Mouse (Mus musculus) left cerebral cortex, postnatal 36 days (tissue): ENCODE measurements around the gene Pdzrn4. TPM values are rescaled to one million over a fixed set of nuclear protein-coding genes. Genes with fewer than 3 reads are reported as not detected.

Experiments
- DNase-seq, 2 experiments: peaks; one replicate each; pipeline ENCODE4 v3.0.0; 2021 to 2022; ENCODE audit warnings: low spot score in 2 of 2, mixed read lengths in 1 of 2
- intact Hi-C: fragments of 180-260 bp; cut with DNase I; formaldehyde crosslinking; loops from one replicate; pipeline ENCODE4 v1.15.1; 2025
- total RNA-seq, 2 experiments: library from RNA; stranded (reverse); gene quantifications; 2 replicates each; pipeline ENCODE4 v1.2.3; 2021

The Pdzrn4 gene
- total RNA-seq, 2 experiments from 2014 or later = 10.2 to 14.4 TPM

DNA sequence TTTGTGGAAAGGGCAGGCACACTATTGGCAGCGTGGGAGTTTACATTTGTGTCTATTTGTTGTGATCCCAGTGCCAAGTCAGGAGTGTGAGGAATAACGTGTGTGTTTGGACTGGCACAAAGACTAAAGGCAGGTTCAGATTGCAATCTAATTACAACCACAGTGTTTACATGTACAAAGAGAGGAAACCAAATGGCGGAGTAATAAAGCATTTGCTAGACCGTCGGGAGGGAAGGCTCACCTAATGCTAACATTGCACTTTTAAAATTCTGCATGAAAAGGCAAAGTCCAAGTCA is 174.5 kb downstream of the Pdzrn4 start:
- intact Hi-C loops = no loop called here
- no peak for DNase-seq

DNA sequence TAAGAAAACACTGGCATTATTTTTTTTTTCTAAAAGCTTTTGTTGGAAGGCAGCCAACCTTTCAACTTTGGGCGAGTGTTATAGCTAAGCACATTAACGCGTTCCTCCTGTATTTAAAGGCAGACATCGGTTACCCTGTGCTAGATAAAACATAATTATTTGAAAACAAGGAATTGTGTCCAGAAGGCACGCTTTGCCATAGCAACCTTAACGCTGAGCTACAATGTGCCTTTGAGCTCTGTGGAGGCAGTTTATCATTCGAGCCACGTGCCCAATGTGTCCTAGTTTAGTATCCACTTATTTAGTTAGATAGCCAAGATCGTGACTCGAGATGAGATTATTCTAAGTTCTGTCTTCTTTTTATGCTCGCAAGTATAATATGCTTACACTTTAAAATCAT is 180.8 kb downstream of the Pdzrn4 start:
- intact Hi-C loops = no loop called here

DNA sequence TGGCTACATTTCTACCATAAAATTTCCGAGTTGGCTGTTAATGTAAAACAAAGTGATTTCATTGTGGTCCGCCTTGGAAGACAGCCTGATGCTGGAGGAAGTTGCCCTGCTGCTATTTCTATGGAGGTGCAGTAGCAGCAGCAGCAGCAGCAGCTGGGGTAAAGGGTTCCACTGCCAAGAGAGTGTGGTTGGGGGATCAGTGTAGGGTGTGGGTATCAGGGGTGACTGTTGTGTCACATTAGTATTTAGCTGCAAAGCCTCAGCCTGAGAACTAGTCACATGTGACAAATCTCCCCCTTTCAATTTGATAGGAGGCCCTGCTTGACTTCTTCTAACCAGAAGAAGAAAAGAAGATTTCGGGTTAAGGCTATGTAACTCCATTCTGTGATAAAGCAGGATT is 183.5 kb downstream of the Pdzrn4 start:
- intact Hi-C loops = no loop called here
- DNase-seq = no peak

More for the DNA sequence above, 180.8 kb downstream of the Pdzrn4 start:
- peak in 1 of 2 experiments; percentile 22 for DNase-seq

DNA sequence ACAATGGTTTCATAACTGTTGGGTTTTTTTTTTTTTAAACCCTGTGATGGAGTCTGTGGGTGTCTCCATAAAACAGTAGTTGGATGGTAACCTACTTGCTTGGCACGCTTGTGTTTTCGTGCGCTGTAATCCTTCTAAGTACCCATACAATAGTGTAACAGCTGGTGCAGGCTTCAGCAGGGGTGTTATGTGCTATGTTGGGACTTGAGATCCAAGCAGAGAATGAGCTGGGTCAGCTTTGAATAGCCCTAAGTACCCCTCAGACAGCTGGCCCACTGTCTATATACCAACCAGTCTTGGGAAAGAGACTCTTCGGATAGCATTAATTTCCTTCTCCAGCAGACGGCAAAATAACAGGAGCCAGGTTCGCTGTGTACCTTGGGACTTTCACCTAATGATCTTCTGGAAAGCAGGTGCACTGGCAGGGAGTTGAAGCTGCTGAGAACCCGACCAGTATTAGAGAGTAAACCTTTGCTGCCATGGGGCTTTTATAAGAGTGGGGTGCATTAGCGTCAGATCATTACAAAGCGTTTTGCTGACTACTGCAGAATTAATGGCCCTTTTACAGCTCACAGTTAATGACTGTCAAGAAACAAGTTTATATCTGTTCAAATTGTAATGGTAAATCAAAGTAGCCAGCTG is 184.2 kb downstream of the Pdzrn4 start:
- peak; percentile 23 to 46 for DNase-seq
- intact Hi-C loops = no loop called here

DNA sequence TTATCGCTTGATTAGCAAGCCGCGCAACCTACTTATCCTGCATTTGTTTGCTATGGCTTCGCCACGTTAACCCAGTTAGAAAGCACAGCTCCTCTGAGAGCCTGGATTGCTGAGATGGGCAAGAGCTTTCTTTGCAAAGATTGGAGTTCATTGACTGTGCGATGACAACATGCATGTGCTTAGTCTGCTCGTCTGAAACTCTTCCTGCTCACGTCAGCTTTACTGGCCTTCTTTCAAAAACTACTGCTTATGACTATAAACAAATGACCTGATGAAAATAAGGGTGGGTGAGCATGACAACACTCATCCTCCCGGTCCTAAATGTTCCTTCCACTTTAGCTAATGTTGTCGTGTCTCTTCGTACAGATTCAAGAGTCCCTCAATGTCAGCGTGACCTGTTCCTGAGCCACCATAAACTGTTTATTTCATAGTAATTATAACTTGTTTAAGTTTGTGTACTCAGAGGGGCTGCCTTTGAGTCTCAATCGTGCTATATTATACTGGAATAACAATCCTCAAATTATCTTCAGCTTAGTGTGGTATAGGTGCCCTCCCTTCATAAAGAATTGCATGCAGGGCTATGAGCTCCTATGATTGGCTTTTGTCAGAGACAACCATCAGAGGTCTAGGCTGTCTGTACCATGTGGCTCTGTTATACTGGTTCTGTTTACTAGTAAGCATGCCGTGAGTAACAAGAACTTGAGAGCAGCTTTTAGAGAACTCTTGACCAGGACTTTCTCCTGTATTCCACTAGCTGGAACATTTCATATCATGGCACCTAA is 187.9 kb downstream of the Pdzrn4 start:
- no peak for DNase-seq
- intact Hi-C loops = no loop called here

DNA sequence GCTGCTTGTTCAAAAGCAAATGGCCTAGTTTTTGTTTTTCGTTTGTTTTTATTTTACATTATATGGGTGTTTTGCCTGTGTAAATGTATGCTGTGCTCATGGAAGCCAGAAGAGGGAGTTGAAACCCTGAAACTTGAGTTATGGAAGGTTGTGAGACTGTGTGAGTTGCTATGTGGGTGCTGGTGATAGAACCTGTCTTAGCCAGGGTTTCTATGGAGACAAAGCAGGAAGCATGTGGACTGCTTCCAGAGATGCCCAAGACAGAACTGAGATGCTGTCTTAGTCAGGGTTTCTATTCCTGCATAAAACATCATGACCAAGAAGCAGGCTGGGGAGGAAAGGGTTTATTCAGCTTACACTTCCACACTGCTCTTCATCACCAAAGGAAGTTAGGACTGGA is 190.8 kb downstream of the Pdzrn4 start:
- DNase-seq = no peak
- intact Hi-C loops = no loop called here

DNA sequence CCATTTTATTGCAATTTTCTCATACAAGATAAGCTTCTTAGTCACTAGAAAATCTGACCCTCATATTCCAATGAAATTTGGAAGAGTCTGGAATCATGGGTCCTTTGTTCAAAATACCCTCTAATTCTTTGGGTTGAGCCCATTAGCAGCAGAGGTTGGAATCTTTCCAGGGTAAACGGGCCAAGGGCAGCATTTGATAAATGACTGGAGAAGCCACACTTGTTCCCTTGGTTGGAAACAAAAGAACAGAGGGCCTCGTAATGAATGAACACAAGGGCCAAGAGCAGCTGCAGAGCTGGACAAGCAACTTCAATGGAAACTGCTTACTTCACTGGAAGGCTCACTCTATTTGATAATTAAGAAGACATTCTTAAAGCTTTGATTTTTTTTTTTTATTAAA is 198.0 kb downstream of the Pdzrn4 start:
- no peak for DNase-seq
- intact Hi-C loops = loop anchor here (5.0 to 10.0 kb wide), 2 partner anchors 150 to 623 kb away; no protein-coding TSS in a partner anchor

DNA sequence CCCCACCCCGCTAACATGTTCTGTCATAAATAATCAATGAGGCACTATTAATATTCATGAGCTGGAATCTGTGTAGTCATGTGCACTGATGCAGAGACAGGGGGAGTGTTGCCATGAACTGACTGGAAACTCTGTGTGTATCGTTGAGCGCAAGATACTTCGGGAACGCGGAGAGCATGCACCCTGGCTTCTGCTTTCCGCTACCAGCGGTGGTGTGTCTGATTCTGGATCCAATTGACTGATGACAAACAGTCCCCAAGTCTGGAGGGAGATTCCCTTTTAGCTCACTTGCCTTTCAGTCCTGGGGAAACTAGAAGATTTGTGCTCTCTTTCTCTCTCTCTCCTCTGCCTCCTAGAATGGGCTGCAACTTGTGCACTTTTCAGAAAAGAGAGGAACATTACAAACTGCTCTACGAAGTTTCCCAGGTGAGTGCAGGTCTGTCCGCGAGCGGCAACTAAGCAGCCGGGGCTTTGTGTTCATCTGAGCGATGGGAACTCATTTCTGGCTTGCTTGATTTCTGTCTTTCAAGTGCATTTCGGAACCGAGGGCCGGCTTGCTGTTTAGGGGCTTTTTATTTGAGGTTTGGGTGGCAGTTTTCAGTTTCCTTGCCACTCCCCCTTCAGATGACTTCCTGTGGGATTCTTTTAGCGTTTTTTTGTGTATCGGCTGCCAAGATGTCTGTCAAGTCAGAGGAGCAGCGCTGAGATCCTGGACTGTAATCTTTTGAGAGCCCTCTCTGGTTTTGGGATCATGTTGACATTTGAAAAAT is 200.5 kb downstream of the Pdzrn4 start:
- intact Hi-C loops = loop anchor here (5.0 to 10.0 kb wide), 2 partner anchors 152 to 620 kb away; no protein-coding TSS in a partner anchor
- DNase-seq = peak in 1 of 2 experiments; percentile 35

DNA sequence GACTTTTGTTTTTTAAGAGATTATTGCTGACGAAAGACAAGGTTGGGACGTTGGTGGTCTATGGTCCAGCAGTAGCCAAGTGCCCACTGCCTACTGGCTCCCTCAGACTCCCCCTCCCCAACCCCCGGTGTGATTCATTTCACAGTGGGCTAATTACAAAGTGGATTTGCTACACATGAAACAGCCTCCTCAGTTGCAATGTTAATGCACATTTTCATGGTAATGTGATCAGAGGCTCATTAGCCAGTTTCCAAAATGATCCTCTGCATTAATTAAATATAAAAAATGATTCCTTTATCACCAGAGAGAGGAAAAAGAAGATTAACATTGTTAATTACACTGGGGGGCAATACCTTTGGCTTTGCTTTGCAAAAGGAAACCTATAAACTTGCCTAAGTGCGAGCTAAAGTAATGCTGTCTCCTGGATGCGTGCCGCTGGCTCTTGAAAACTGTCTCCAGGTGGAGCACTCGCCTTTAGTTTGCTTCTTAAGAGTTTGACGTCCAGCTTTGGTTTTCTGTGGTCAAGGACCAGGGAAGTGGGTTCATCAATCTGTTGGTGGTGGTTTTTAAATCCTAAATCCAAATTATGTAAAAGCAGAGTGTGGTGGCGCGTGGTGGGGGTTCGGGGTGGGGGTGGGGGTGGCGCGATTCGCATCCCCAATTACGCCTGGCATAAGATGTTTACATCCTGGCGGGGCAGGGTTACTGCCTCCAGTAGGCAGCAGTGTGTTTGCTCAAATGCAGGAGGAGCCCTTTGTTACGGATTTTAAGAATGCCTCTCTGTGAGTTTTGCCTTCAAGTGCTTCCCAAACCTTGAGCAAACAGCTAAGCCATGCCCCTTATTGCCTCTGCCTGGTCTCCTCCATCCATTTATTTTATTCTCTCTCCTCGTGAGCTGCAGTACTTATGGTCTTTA is 202.0 kb downstream of the Pdzrn4 start:
- intact Hi-C loops = loop anchor here (5.0 to 10.0 kb wide), 2 partner anchors 154 to 619 kb away; no protein-coding TSS in a partner anchor
- DNase-seq = no peak

DNA sequence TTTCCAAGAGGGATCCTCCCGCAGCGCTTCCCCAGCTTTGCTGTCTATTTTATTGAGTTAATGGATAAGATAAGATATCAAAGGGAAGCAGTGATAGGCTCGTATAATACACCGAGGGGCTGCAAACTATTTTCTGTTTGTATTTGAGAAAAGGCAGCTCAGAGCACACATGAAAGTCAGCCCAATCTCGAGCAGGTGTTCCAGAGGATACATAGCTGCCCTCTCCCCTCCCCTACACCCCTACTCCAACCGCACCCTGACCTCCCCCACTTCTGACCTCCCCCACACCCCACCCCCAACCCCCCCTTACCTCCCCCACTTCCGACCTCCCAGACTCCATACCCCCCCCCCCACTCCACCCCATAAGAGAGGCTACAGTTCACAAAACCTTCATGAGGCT is 202.7 kb downstream of the Pdzrn4 start:
- DNase-seq = no peak
- intact Hi-C loops = loop anchor here (5.0 to 10.0 kb wide), 2 partner anchors 155 to 618 kb away; no protein-coding TSS in a partner anchor

DNA sequence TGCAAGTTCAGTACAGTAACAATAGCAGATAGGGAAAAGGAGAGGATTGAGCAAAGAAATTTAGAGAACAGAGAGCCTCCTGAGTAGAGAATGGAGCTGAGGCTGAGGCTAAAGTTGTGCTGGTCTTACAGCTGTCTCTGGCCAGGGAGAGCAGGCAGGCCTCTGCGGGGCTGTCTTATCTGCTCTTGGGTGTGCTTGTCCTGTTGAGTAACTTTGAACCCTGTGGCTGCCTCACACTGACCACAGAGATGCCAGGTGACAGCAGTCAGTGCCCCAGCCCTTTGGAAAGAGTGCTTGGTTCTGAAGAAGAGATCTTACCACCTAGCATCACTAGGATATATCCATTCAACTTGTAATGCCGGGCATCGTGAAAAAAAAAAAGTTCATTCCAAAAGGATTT is 214.2 kb downstream of the Pdzrn4 start:
- no peak for DNase-seq
- intact Hi-C loops = no loop called here

DNA sequence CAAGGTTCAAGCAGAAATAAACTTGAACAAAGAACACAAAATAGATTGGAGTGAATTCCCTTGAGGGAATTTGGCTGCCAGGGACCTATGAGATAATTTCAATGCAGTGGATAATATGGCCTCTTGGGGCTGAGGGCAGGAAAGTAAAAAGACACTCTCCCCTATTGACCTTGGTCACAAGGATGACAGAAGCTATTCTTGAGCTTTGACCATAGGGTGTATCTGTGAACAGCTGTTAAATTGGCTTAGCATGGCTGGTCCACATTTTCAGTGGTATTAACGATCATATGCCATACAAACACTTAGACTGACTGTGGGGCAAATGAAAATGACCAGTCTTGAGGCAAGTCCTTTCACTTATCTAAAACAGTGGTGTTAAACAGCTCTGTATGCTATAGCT is 215.7 kb downstream of the Pdzrn4 start:
- DNase-seq = no peak
- intact Hi-C loops = no loop called here

DNA sequence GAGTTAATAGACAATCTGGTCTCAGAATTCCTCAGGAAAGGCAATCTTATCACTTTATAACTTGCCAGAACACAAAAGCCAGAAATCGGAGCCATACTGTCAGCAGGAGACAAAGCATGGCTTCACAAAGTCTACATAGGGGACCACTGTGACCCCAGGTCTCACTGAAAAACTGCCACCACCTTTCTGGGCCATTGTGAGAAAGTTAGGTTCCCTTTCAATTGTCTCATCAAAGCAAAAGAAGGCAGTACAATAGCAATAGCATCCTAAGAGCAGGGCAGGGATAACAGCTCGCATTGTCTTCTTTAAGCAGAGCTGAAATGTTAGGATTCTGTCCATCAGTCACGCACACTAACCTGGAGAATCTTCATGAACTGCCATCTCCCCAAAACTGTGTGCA is 216.5 kb downstream of the Pdzrn4 start:
- intact Hi-C loops = no loop called here
- DNase-seq = no peak

DNA sequence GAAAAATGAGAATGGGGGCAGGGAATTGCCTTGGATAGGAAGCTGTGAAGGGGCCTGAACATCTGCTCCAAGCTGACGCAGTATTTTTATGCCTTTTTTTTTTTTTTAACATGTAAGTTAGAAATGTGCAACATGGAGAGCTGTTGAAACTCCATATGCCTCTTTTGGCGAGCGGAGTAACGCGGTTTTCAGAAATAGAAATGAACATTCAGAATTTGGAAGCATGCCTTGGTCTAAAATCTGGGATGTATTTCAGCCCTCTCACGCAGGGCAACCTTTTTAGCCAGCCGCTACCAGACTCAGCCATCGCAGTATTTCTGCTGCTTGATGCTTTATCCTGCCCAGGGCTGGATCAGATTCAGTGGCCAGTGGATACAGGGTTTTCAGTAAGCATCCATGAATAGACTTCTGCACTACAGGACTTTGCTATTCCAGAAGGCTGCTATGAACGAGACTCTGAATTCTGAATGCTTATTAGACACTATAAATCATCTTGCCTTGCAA is 225.1 kb downstream of the Pdzrn4 start:
- intact Hi-C loops = no loop called here

DNA sequence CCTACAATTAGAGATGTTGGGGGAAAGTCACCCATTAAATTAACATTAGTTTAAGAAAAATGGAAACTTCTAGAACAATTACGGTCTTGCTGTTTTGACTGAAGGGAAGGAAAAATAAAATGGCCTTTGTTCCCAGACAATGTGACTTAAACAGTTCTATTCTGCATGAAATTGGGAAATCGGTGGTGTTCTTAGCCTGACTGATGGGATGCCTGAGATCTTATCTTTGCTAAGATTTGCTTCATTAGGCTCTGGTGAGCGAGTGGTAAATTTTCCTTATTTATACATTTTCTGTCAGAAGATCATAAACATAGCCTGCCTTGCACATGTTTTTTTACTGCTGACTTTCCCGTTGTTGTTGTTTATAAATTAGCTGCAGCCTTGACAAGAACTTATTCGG is 225.6 kb downstream of the Pdzrn4 start:
- intact Hi-C loops = no loop called here
- no peak for DNase-seq

More for the DNA sequence above, 225.1 kb downstream of the Pdzrn4 start:
- peak; percentile 43 to 59 for DNase-seq

DNA sequence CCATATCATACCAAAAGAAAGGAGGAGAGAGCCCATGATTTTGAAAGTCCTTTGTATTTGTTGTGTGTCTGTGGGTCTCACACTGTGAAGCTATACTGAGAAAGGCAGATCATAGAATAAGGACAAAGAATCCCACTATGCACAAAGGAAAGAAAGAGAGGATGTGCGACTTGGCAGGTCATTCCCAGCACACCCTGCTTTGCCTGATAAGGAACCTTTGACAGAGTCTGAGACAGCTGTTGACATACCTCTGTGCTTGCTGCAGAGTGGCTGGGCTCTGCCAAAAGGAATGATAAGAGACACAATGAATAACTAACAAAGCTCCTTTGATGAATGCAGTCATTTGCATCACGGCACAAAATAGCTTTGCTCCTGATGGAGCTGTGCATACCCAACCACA is 232.5 kb downstream of the Pdzrn4 start:
- intact Hi-C loops = no loop called here
- DNase-seq = no peak

DNA sequence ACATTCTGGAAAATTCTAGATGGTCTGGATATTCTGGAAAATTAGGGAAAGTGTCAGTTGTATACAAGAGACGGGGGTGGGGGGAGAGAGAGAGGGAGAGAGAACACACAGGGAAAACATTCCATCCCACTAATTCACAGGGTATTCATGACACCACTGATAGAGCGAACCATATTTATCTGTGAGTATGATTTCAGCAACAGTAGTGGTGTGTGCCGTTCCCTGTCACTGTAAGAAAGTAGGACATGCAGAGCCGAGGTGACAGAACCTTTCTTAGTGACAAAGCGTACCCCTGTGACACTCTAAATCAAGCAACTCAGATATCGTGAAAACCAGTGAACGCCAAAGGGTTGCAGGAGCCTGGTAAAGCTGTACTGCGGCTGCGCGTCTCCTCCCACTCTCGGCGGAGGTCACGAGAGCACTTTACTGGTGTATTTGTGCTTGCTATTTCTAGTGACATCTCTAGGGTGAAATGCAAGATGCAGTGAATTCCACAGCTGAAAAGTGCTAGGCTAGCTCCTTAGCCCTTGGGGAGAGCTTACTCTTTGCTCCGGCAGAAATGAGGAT is 237.4 kb downstream of the Pdzrn4 start:
- intact Hi-C loops = no loop called here
- DNase-seq = peak in 1 of 2 experiments; percentile 13

DNA sequence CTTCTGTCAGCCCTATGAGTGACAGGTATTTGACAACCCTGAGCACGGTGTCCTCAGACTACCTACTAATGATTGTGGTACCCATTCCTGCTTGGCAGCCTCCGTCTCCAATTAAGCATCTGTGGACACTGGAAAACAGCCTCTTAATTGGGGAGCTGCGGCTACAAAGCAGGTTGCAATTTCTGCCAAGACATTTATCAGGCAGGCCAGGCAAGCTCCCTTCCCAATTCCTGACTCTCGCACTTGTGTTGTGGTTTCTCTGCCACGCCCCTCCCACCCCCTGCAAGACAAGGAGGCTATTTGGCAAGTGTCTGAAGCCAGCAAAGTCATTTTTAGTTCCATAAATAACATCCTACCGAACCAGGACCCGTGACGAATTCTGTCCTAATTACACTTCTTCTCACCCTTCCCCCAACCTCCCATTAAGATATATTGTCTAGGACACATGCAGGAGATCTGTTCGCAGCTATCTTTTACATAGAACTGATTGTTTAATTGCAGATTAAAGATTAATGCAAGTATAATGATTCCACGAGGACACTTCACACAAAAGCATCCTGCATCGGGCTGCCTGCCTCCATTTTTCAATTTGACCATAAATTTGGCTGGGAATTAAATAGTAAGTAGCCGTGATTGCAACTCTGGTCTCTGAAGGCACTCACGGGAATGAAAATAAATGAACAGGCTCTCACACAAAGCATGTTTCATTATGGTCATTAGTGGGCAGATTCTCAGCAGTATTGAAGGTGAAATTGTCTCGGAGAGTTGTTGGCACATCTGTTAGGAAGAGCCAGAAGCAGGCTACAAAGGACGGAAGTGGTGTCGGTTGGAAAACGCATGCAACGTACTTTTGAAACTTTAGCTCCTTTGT is 243.8 kb downstream of the Pdzrn4 start:
- intact Hi-C loops = no loop called here
- DNase-seq = no peak
